Mouse (Mus musculus) left cerebral cortex, adult 9 months (tissue): ENCODE data around the gene Olfr444.

Experiments
- DNase-seq, 2 experiments: peaks; one replicate each; pipeline ENCODE4 v3.0.0; 2022; ENCODE audit warnings: low spot score in 2 of 2

Olfr444 gene

DNA sequence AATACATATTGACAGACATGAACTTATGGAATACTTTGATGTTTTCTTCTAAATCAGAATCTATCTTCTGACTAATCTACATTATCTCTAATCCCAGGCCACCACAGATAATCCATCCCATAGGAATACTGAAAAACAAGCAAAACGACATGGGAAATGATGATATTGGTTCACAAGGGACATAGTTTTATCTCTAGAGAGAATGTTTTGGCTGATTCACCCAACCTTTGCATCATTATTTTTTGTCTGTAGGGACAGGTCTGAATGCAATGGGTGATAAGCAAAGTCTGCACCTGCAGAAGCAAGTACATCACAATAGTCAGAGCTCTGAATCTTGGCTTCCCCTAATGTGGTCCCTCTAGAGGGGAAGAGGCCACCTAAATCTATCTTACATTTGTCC lies at the start of gene Olfr444:
TSS of gene Olfr444 (plus strand) at position 301 of the 400 bp plus-strand sequence.
- no peak for DNase-seq

DNA sequence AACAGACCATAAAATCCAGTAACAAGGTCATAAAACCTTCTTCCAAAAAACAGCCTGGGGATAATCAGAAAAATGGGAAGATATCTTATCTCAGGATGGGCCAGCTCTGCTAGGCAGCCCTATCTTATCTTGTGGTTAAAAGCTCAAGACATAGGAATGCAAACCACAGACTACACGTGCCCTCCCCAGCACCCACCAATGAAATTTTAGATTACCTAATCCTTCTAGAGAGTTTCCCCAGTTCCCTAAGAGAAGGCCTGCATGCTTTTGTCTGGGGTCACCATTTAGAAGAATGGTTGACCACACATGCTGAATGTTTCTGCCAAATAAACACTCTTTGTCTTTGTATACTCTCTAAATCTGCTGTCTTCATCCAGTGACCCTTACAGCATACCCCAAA lies 48.5 kb upstream of the Olfr444 start:
- DNase-seq, result no peak

DNA sequence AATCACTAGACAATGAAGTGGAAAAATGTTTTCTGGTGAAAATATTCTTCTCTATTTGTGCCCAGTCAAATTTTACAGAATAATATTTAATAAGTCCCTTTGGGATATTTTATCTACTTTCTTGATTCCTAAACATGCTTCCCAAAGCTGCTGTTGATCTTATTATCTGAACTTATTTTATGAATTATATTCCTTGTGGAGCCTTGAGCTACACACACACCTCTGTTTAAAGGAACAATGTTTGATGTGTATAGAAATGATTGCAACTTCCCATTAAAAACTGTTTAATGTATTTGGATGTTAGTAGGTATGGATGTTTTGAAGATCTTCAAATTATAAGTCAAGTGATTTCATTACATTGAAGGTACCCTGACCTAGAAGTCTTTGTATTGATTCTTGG lies 40.3 kb upstream of the Olfr444 start, which contains the start of gene Olfr447:
TSS of gene Olfr447 (plus strand) at position 301 of the 400 bp plus-strand sequence.
- DNase-seq, result no peak

DNA sequence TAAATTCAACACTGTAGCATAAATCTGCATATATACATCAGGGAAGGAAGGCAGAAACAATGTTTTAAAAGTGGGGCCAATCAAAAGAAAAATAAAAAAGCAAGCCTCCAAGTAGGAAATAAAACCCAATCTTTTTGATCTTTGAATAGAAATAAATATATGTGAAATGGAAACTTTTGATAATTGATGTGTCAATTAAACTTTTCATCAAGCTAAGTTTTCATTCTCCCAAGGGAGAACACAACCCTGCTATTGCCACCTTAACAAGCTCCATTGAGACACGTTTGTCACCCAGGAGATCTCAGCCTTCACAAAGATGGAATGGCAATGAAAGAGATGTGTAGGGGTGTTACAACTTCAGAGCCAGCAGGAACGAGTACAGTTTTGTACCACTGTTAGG lies 27.8 kb upstream of the Olfr444 start, which contains the start of gene Olfr446:
TSS of gene Olfr446 (plus strand) at position 301 of the 400 bp plus-strand sequence.
- DNase-seq, result no peak

DNA sequence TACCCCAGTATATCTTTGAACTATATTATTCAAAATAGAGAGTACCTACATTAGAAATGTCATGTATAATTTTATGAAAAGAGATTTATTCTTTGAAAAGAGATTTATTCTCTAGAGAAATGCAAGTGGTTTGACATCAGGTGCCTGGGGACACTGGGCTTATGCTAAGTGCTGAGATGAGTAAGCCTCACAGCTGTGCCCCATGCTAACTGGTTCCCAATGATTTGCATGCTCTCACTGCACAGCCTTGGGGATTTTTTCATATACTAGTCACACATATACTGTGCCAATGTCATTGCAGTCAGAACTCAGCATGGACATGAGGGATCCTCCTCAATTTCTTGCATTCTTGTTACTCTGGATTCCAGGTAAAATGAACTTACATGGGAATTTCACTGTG lies 31.5 kb downstream of the Olfr444 start:
- no peak for DNase-seq
